In genomic region chr10:116559171-116559570, GRCm38 (mm10) we compare ENCODE assay signal across 20 mouse cellular contexts. TPM values are rescaled to one million over a fixed set of nuclear protein-coding genes. Genes with fewer than 3 reads are reported as not detected.
DNase-seq lines count a peak whose midpoint lies in the region; ATAC-seq and TF ChIP-seq lines count a peak whose summit lies in the region.
"Had no signal": no experiment of that assay in that cellular context is flagged by ENCODE, and none has a peak within 500 bp of the region (broad histone marks: within the 10 kb centered on the region; RNA-seq: fewer than 3 reads in every experiment).

No protein-coding gene starts in this region.

- DNase-seq in liver, postnatal 0 days: no peak
- DNase-seq in liver: no peak
- no peak for DNase-seq in spleen, adult 12 weeks (ENCODE audit: low spot score)
- DNase-seq: adrenal gland, postnatal 14 days; cerebellum, adult 11-12 months; cerebellum, adult 9-11 months; cerebellum, postnatal 36 days; gastrocnemius, adult 2 months; gastrocnemius, postnatal 25 days; heart, adult 11 months; heart, postnatal 36 days had no signal

- ATAC-seq in liver, postnatal 0 days: no peak
- peak; percentile 37 for ATAC-seq in CD4-positive, CD25-positive, alpha-beta regulatory T cell, adult 4 months
- 0 out of 2 replicates have a peak, but pooled peaks have one; percentile 23 for ATAC-seq in common myeloid progenitor, adult 5-6 weeks (replicated peaks; ENCODE audit: low read depth, poor library complexity, severe bottlenecking)
- ATAC-seq in neural tube, embryonic 15.5 days (ENCODE audit: low FRiP score): no peak
- ATAC-seq: forebrain, embryonic 14.5 days had no signal

- peaks cover 99% of the 10 kb centered on the region for H3K79me2 ChIP-seq in myocyte (ENCODE audit: control insufficient read depth, insufficient read depth)

- peaks cover 11% of the 10 kb centered on the region for H3K4me1 ChIP-seq in liver, postnatal 0 days (ENCODE audit: insufficient read depth)
- H3K4me1 ChIP-seq in neural tube, embryonic 15.5 days: peaks cover 5% of the 10 kb centered on the region
- H3K4me1 ChIP-seq: hindbrain, embryonic 15.5 days had no signal

- H3K27ac ChIP-seq in liver, postnatal 0 days (ENCODE audit: low read depth): no peak overlapping the region
- no peak overlapping the region for H3K27ac ChIP-seq in neural tube, embryonic 15.5 days (replicated peaks)
- H3K27ac ChIP-seq: embryonic facial prominence, embryonic 10.5 days; forebrain, embryonic 10.5 days; gastrocnemius, adult 2 months; heart, embryonic 13.5 days; hindbrain, embryonic 15.5 days had no signal

- H3K4me2 ChIP-seq in liver, postnatal 0 days (ENCODE audit: low read depth, low read length): no peak overlapping the region
- H3K4me2 ChIP-seq in myocyte (ENCODE audit: low read depth): peak overlapping the region; percentile 36
- H3K4me2 ChIP-seq in neural tube, embryonic 15.5 days: no peak overlapping the region
- H3K4me2 ChIP-seq: heart, embryonic 13.5 days; hindbrain, embryonic 15.5 days had no signal

- no peak overlapping the region for H3K4me3 ChIP-seq in liver, postnatal 0 days (ENCODE audit: low read depth, low read length)
- H3K4me3 ChIP-seq in myocyte: no peak overlapping the region
- no peak overlapping the region for H3K4me3 ChIP-seq in neural tube, embryonic 15.5 days (replicated peaks)
- H3K4me3 ChIP-seq: embryonic facial prominence, embryonic 10.5 days; forebrain, embryonic 10.5 days; gastrocnemius, adult 2 months; heart, embryonic 13.5 days; hindbrain, embryonic 15.5 days had no signal

- TF ChIP-seq CTCF in liver, postnatal 0 days (IDR thresholded peaks at IDR 0.05; ENCODE audit: low read depth): no peak

- no peak overlapping the region for H3K9ac ChIP-seq in liver, postnatal 0 days (replicated peaks)
- no peak overlapping the region for H3K9ac ChIP-seq in neural tube, embryonic 15.5 days (replicated peaks)
- H3K9ac ChIP-seq: heart, embryonic 13.5 days; hindbrain, embryonic 15.5 days had no signal

- TF ChIP-seq EP300 in liver, postnatal 0 days (IDR thresholded peaks at IDR 0.05; ENCODE audit: low read depth): peak; percentile 51

- no peaks in the 10 kb centered on the region for H3K9me3 ChIP-seq in liver, postnatal 0 days (ENCODE audit: low read length)
- H3K9me3 ChIP-seq in neural tube, embryonic 15.5 days (replicated peaks): no peaks in the 10 kb centered on the region
- H3K9me3 ChIP-seq: heart, embryonic 13.5 days had no signal

- H3K27me3 ChIP-seq in liver, postnatal 0 days (ENCODE audit: insufficient read depth, low read length): no peaks in the 10 kb centered on the region
- H3K27me3 ChIP-seq in myocyte (ENCODE audit: control insufficient read depth, insufficient read depth, insufficient read length): no peaks in the 10 kb centered on the region
- H3K27me3 ChIP-seq in neural tube, embryonic 15.5 days (replicated peaks): no peaks in the 10 kb centered on the region
- H3K27me3 ChIP-seq: heart, embryonic 13.5 days; hindbrain, embryonic 15.5 days had no signal

- 31% methylated on average over 1 of the region's 1 CpGs for WGBS in liver, postnatal 0 days (ENCODE audit: insufficient replicate concordance)
- WGBS in neural tube, embryonic 15.5 days: 69% methylated on average over 1 of the region's 1 CpGs

- no peak for TF ChIP-seq POLR2A in myocyte (IDR thresholded peaks at IDR 0.05; ENCODE audit: insufficient read length, low read depth)

- H3K36me3 ChIP-seq in liver, postnatal 0 days (replicated peaks; ENCODE audit: insufficient read depth, low read length): no peaks in the 10 kb centered on the region
- H3K36me3 ChIP-seq in myocyte (ENCODE audit: control insufficient read depth, insufficient read depth): no peaks in the 10 kb centered on the region
- H3K36me3 ChIP-seq in neural tube, embryonic 15.5 days: no peaks in the 10 kb centered on the region
- H3K36me3 ChIP-seq: hindbrain, embryonic 15.5 days had no signal

- H3ac ChIP-seq in myocyte (ENCODE audit: control insufficient read depth, insufficient read length): no peak overlapping the region

TF ChIP-seq in myocyte, 11 proteins besides CTCF, POLR2A, EP300 and RAD21:
- TF ChIP-seq REST (IDR thresholded peaks at IDR 0.05; ENCODE audit: insufficient read depth, insufficient read length) (no peak), TCF3 (IDR thresholded peaks at IDR 0.05; ENCODE audit: insufficient read length, low read depth) (no peak), MYOG (IDR thresholded peaks at IDR 0.05; ENCODE audit: control insufficient read depth in 1 of 3, insufficient read depth in 1 of 3, insufficient read length in 2 of 3, low read depth in 2 of 3) (no peak), CEBPB (IDR thresholded peaks at IDR 0.05; ENCODE audit: insufficient read depth, poor library complexity, severe bottlenecking) (no peak), MYOD1 (IDR thresholded peaks at IDR 0.05; ENCODE audit: control insufficient read depth in 1 of 3, insufficient read length in 2 of 3, low read depth in 2 of 3) (no peak), POLR2AphosphoS2 (IDR thresholded peaks at IDR 0.05; ENCODE audit: insufficient read length, low read depth) (no peak), E2F4 (IDR thresholded peaks at IDR 0.05; ENCODE audit: insufficient read depth) (no peak), TCF12 (IDR thresholded peaks at IDR 0.05; ENCODE audit: insufficient read depth, poor library complexity, severe bottlenecking) (no peak), USF1 (IDR thresholded peaks at IDR 0.05; ENCODE audit: low read depth) (no peak), MAX (IDR thresholded peaks at IDR 0.05; ENCODE audit: low read depth) (no peak), SRF (IDR thresholded peaks at IDR 0.05; ENCODE audit: control insufficient read depth, insufficient read length, low read depth) (no peak)
TF ChIP-seq in myocyte: peak in this region for 0.

RNA-seq across cellular contexts. Expression of gene Cnot2, which starts 22.1 kb away (rescaled TPM):
- polyA plus RNA-seq in liver, postnatal 0 days (2015; fragmentation: Nextera tagmentation; extraction: Ambion mirVana): 22.1 and 22.8 TPM in 2 replicates
- polyA plus RNA-seq in CD4-positive, CD25-positive, alpha-beta regulatory T cell, adult 4 months (2017; shearing (Covaris generic)): 100 to 1,000 TPM in 1 of 2 experiments, 10 to 100 TPM in 1; 98.0 to 104 TPM
- total RNA-seq in common myeloid progenitor, adult 5-6 weeks (2017): 142 and 172 TPM in 2 replicates
- polyA plus RNA-seq in myocyte (2012; fragmentation: generic; extraction: Trizol): 23.8 TPM
- 82.9 and 89.1 TPM in 2 replicates for polyA plus RNA-seq in neural tube, embryonic 15.5 days (2015; fragmentation: Nextera tagmentation; extraction: Ambion mirVana)

Comparison
In these comparisons a context has a peak if more than half of its experiments do, and no peak if none do; other contexts are left out.
1. ATAC-seq: peak in CD4-positive, CD25-positive, alpha-beta regulatory T cell, adult 4 months (single experiment) and common myeloid progenitor, adult 5-6 weeks (single experiment); none in liver, postnatal 0 days (single experiment) and neural tube, embryonic 15.5 days (single experiment).